Mouse (Mus musculus): ENCODE data around the gene Clcc1. TPM values are rescaled to one million over a fixed set of nuclear protein-coding genes. Genes with fewer than 3 reads are reported as not detected.
A peak's percentile ranks its signal among the peaks of the same experiment; 100 is the strongest.
"Not testable (repeated sequence)": the region's sequence is repeated elsewhere in the genome, so short reads cannot be mapped to it uniquely, and the experiment has no call there.

The Clcc1 gene
- polyA plus RNA-seq (2014; fragmentation: Nextera tagmentation; extraction: Ambion mirVana), result 70.9 and 72.6 TPM in 2 replicates

- H3K27me3 ChIP-seq (replicated peaks; ENCODE audit: control insufficient read depth, insufficient read depth, low read length), result no peaks in the 10 kb centered on the region
- no peaks in the 10 kb centered on the region for H3K36me3 ChIP-seq (ENCODE audit: control insufficient read depth, insufficient read depth, low read length)
- H3K9me3 ChIP-seq (ENCODE audit: control insufficient read depth, low read length), result no peaks in the 10 kb centered on the region
- peaks cover 11% of the 10 kb centered on the region for H3K4me1 ChIP-seq (replicated peaks; ENCODE audit: control insufficient read depth, insufficient read depth, low read length)
- peak within 1 kb of the TSS; percentile 83 for H3K27ac ChIP-seq (ENCODE audit: low read depth)
- H3K9ac ChIP-seq (ENCODE audit: low read length), result peak within 1 kb of the TSS; percentile 86
- peak; percentile 97 for ATAC-seq (replicated peaks; ENCODE audit: low FRiP score, low TSS enrichment, low read depth)
- peak within 1 kb of the TSS; percentile 72 for H3K4me2 ChIP-seq (ENCODE audit: low read length)
- peak within 1 kb of the TSS; percentile 87 for H3K4me3 ChIP-seq (ENCODE audit: low read depth, low read length)
- peak; percentile 95 for DNase-seq (ENCODE audit: low spot score)
- under 1% methylated on average over 57 of the region's 57 CpGs for WGBS
Observed at GRCm38 (mm10) chr3:108653710-108654379, at the start of gene Clcc1. Gene Clcc1, plus strand, starts transcription at chr3:108653913.

GRCm38 (mm10) chr3:108608906-108609305, 44.8 kb upstream of the Clcc1 start:
- no peak overlapping the region for H3K27ac ChIP-seq (ENCODE audit: low read depth)
- H3K4me2 ChIP-seq (ENCODE audit: low read length), result no peak overlapping the region
- H3K36me3 ChIP-seq (ENCODE audit: control insufficient read depth, insufficient read depth, low read length), result peaks cover 4% of the 10 kb centered on the region; the same call in 1 of the 2 replicates
- no peaks in the 10 kb centered on the region for H3K4me1 ChIP-seq (replicated peaks; ENCODE audit: control insufficient read depth, insufficient read depth, low read length)
- no peak for ATAC-seq (replicated peaks; ENCODE audit: low FRiP score, low TSS enrichment, low read depth)
- 35% methylated on average over 3 of the region's 3 CpGs for WGBS
- H3K4me3 ChIP-seq (ENCODE audit: low read depth, low read length), result no peak overlapping the region
- no peaks in the 10 kb centered on the region for H3K9me3 ChIP-seq (ENCODE audit: control insufficient read depth, low read length)
- no peaks in the 10 kb centered on the region for H3K27me3 ChIP-seq (replicated peaks; ENCODE audit: control insufficient read depth, insufficient read depth, low read length)
- DNase-seq (ENCODE audit: low spot score), result no peak
- no peak overlapping the region for H3K9ac ChIP-seq (ENCODE audit: low read length)

DNA sequence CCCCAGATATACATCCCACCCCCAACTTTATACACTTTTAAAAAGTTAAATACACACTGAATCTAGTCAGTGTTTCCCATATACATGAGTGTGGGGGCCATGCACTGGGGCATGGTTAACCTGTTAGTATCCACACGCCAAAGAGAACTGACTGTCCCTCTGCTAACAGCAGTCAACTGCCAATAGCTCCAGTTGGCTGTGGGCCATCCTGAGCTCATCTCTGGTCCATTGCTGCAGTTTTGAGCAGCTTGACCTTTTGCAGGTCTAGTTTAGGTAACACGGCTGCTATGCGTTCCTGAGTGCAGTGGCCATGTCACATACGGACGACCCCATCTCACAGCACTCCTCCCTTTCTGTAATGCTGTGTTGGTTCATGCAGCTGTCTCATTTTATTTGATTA, 19.0 kb upstream of the Clcc1 start:
- 78% methylated on average over 5 of the region's 5 CpGs for WGBS
- DNase-seq (ENCODE audit: low spot score), result no peak
- ATAC-seq (replicated peaks; ENCODE audit: low FRiP score, low TSS enrichment, low read depth), result no peak
- H3K4me3 ChIP-seq (ENCODE audit: low read depth, low read length), result no peak overlapping the region
- H3K4me1 ChIP-seq (replicated peaks; ENCODE audit: control insufficient read depth, insufficient read depth, low read length), result no peaks in the 10 kb centered on the region
- no peak overlapping the region for H3K9ac ChIP-seq (ENCODE audit: low read length)
- no peak overlapping the region for H3K27ac ChIP-seq (ENCODE audit: low read depth)
- H3K9me3 ChIP-seq (ENCODE audit: control insufficient read depth, low read length), result no peaks in the 10 kb centered on the region
- H3K4me2 ChIP-seq (ENCODE audit: low read length), result no peak overlapping the region
- no peaks in the 10 kb centered on the region for H3K27me3 ChIP-seq (replicated peaks; ENCODE audit: control insufficient read depth, insufficient read depth, low read length)
- no peaks in the 10 kb centered on the region for H3K36me3 ChIP-seq (ENCODE audit: control insufficient read depth, insufficient read depth, low read length)

DNA sequence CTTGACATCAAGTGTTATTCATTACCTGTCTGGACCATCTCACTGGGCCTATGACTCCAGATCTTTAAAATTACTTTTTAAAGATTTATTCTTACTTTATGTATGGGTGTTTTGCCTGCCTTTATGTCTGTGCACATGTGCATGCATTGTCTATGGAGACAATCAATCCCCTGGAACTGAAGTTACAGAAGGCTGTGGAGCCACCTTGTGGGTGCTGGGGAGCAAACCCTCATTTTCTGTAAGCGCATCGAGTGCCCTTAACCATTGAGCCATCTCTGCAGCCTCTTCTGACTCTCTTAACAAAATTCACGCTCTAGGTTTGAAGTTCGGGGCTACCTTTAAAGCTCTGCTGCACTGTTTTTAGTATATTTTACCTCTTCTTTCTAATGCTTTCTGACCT, 14.3 kb upstream of the Clcc1 start:
- DNase-seq (ENCODE audit: low spot score), result no peak
- H3K9ac ChIP-seq (ENCODE audit: low read length), result no peak overlapping the region
- no peak for ATAC-seq (replicated peaks; ENCODE audit: low FRiP score, low TSS enrichment, low read depth)
- H3K27me3 ChIP-seq (replicated peaks; ENCODE audit: control insufficient read depth, insufficient read depth, low read length), result no peaks in the 10 kb centered on the region
- H3K9me3 ChIP-seq (ENCODE audit: control insufficient read depth, low read length), result no peaks in the 10 kb centered on the region
- no peak overlapping the region for H3K4me3 ChIP-seq (ENCODE audit: low read depth, low read length)
- no peak overlapping the region for H3K4me2 ChIP-seq (ENCODE audit: low read length)
- no peak overlapping the region for H3K27ac ChIP-seq (ENCODE audit: low read depth)
- no peaks in the 10 kb centered on the region for H3K4me1 ChIP-seq (replicated peaks; ENCODE audit: control insufficient read depth, insufficient read depth, low read length)
- WGBS, result 69% methylated on average over 4 of the region's 4 CpGs
- H3K36me3 ChIP-seq (ENCODE audit: control insufficient read depth, insufficient read depth, low read length), result no peaks in the 10 kb centered on the region

GRCm38 (mm10) chr3:108640998-108641397, 12.7 kb upstream of the Clcc1 start:
- H3K4me1 ChIP-seq (replicated peaks; ENCODE audit: control insufficient read depth, insufficient read depth, low read length), result no peaks in the 10 kb centered on the region
- no peak for DNase-seq (ENCODE audit: low spot score)
- no peaks in the 10 kb centered on the region for H3K27me3 ChIP-seq (replicated peaks; ENCODE audit: control insufficient read depth, insufficient read depth, low read length)
- no peak overlapping the region for H3K9ac ChIP-seq (ENCODE audit: low read length)
- no peaks in the 10 kb centered on the region for H3K9me3 ChIP-seq (ENCODE audit: control insufficient read depth, low read length)
- H3K4me3 ChIP-seq (ENCODE audit: low read depth, low read length), result no peak overlapping the region
- H3K4me2 ChIP-seq (ENCODE audit: low read length), result no peak overlapping the region
- no peaks in the 10 kb centered on the region for H3K36me3 ChIP-seq (ENCODE audit: control insufficient read depth, insufficient read depth, low read length)
- 70% methylated on average over 4 of the region's 4 CpGs for WGBS
- H3K27ac ChIP-seq (ENCODE audit: low read depth), result no peak overlapping the region
- peak; percentile 81 for ATAC-seq (replicated peaks; ENCODE audit: low FRiP score, low TSS enrichment, low read depth)

DNA sequence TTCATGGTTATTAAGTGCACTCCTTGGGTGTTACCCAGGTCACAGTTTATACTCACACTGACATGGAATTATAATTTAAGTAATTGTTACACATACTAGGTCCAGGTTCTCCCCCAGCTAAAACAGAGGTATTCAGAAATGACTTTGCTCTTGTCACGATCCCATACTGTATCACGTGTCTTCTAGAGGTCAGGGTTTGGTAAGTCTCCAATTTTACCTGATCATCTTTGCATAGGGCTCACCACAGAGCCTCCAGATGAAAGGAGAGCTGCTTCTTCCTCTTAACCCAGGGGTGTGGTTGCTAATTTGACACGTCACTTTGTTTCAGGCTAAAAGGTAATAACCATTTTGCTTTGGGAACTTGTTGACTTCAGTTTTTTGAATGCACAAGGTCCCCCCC, 8.9 kb upstream of the Clcc1 start:
- H3K27me3 ChIP-seq (replicated peaks; ENCODE audit: control insufficient read depth, insufficient read depth, low read length), result no peaks in the 10 kb centered on the region
- ATAC-seq (replicated peaks; ENCODE audit: low FRiP score, low TSS enrichment, low read depth) (no peak), DNase-seq (ENCODE audit: low spot score) (no peak)
- H3K27ac ChIP-seq (ENCODE audit: low read depth), result no peak overlapping the region
- 89% methylated on average over 3 of the region's 3 CpGs for WGBS
- no peak overlapping the region for H3K4me3 ChIP-seq (ENCODE audit: low read depth, low read length)
- H3K4me2 ChIP-seq (ENCODE audit: low read length), result no peak overlapping the region
- H3K4me1 ChIP-seq (replicated peaks; ENCODE audit: control insufficient read depth, insufficient read depth, low read length), result no peaks in the 10 kb centered on the region
- H3K36me3 ChIP-seq (ENCODE audit: control insufficient read depth, insufficient read depth, low read length), result no peaks in the 10 kb centered on the region
- H3K9me3 ChIP-seq (ENCODE audit: control insufficient read depth, low read length), result no peaks in the 10 kb centered on the region
- H3K9ac ChIP-seq (ENCODE audit: low read length), result no peak overlapping the region

DNA sequence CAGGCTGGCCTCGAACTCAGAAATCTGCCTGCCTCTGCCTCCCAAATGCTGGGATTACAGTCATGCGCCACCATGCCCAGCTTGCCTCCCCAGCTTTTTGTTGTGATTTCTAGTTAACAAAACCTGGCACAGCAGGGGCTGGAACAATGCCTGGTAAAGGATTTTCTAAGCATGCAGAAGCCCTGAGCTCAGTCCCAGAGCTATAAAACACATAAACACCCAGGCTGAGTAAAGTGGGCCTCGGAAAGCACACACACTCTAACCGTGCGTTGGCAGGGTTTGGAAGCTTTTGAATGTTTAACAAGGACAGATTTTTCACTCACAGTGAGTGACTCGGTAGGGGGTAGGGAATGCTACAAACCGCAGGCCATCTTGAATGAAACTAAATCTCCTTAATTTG, 7.7 kb upstream of the Clcc1 start:
- no peak for ATAC-seq (replicated peaks; ENCODE audit: low FRiP score, low TSS enrichment, low read depth)

DNA sequence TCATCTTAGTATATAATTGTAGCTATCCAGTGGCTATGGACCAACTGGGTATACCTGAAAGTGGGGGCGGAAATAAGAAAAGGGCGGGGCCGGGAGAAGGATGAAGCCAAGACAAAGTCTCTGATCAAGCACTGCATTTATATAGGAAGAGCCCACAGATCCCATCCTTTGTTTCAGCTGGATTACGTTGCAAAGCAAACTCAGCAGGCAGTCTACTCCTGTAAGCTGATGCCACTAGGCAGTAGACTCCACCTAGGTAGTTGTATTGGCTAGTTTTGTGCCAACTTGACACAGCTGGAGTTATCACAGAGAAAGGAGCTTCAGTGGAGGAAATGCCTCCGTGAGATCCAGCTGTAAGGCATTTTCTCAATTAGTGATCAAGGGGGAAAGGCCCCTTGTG, 6.0 kb upstream of the Clcc1 start:
- not testable (repeated sequence) for H3K9me3 ChIP-seq (ENCODE audit: control insufficient read depth, low read length); H3K4me2 ChIP-seq (ENCODE audit: low read length); H3K27me3 ChIP-seq (replicated peaks; ENCODE audit: control insufficient read depth, insufficient read depth, low read length); ATAC-seq (replicated peaks; ENCODE audit: low FRiP score, low TSS enrichment, low read depth); H3K4me1 ChIP-seq (replicated peaks; ENCODE audit: control insufficient read depth, insufficient read depth, low read length); H3K4me3 ChIP-seq (ENCODE audit: low read depth, low read length); H3K36me3 ChIP-seq (ENCODE audit: control insufficient read depth, insufficient read depth, low read length); DNase-seq (ENCODE audit: low spot score); H3K9ac ChIP-seq (ENCODE audit: low read length); H3K27ac ChIP-seq (ENCODE audit: low read depth)
- WGBS, result 54% methylated on average over 5 of the region's 5 CpGs

More for the DNA sequence above, 7.7 kb upstream of the Clcc1 start:
- WGBS, result 63% methylated on average over 7 of the region's 7 CpGs
- no peak overlapping the region for H3K9ac ChIP-seq (ENCODE audit: low read length)
- no peak overlapping the region for H3K27ac ChIP-seq (ENCODE audit: low read depth)
- H3K9me3 ChIP-seq (ENCODE audit: control insufficient read depth, low read length), result no peaks in the 10 kb centered on the region
- no peaks in the 10 kb centered on the region for H3K4me1 ChIP-seq (replicated peaks; ENCODE audit: control insufficient read depth, insufficient read depth, low read length)
- no peaks in the 10 kb centered on the region for H3K27me3 ChIP-seq (replicated peaks; ENCODE audit: control insufficient read depth, insufficient read depth, low read length)
- H3K36me3 ChIP-seq (ENCODE audit: control insufficient read depth, insufficient read depth, low read length), result no peaks in the 10 kb centered on the region
- no peak overlapping the region for H3K4me2 ChIP-seq (ENCODE audit: low read length)
- no peak overlapping the region for H3K4me3 ChIP-seq (ENCODE audit: low read depth, low read length)
- DNase-seq (ENCODE audit: low spot score), result no peak
